Mouse (Mus musculus): ENCODE data around the gene Slc8b1. TPM values are rescaled to one million over a fixed set of nuclear protein-coding genes. Genes with fewer than 3 reads are reported as not detected.

The Slc8b1 gene
- total and polyA plus RNA-seq, 3 experiments = 3.2 to 5.8 (median 5.1) TPM

- peaks cover 46 to 96% of the 10 kb centered on the region in 2 experiments for H3K4me1 ChIP-seq (ENCODE audit: control insufficient read depth in 1 of 2, insufficient read depth in 2 of 2)
- no peak overlapping the region for H3K4me2 ChIP-seq (ENCODE audit: insufficient read depth, low read depth, poor library complexity, severe bottlenecking)
- H3K9ac ChIP-seq (ENCODE audit: insufficient read depth, low read depth) = no peak overlapping the region
- TF ChIP-seq CTCF (conservative IDR thresholded peaks at IDR 0.05 in 1 of 2, IDR thresholded peaks at IDR 0.05 in 1 of 2; ENCODE audit: low read depth in 2 of 2, low read length in 2 of 2) (peak in 1 of 2 experiments; percentile 30; a peak in 1 of 4 replicates), BHLHE40 (IDR thresholded peaks at IDR 0.05; ENCODE audit: low read depth, low read length) (no peak), NRF1 (IDR thresholded peaks at IDR 0.05; ENCODE audit: low read depth, low read length) (peak; percentile 54; the same call in 1 of the 2 replicates), ZMIZ1 (IDR thresholded peaks at IDR 0.05; ENCODE audit: low read depth, low read length) (no peak)
- H3K36me3 ChIP-seq (replicated peaks in 1 of 2; ENCODE audit: control insufficient read depth in 1 of 2, insufficient read depth in 1 of 2, low read length in 1 of 2) = peaks cover 45 to 80% of the 10 kb centered on the region in 2 experiments
- no peaks in the 10 kb centered on the region for H3K79me2 ChIP-seq (replicated peaks; ENCODE audit: control insufficient read depth, extremely low read depth, insufficient read depth, poor library complexity, severe bottlenecking)
- H3K4me3 ChIP-seq (replicated peaks in 1 of 3; ENCODE audit: low read depth in 2 of 3, low read length in 2 of 3, poor library complexity in 1 of 3) = no peak overlapping the region
- dilution Hi-C loops (cut with MboI; ENCODE audit: extremely low pct_ligation_motif_present, extremely low pct_unique_long_range_greater_than_20kb, low sequenced_read_pairs) (no loop called here), in situ Hi-C loops (cut with MboI; ENCODE audit: low pct_ligation_motif_present, low pct_unique_long_range_greater_than_20kb, low sequenced_read_pairs) (no loop called here)
- no peaks in the 10 kb centered on the region for H3K27me3 ChIP-seq (replicated peaks)
- H3K27ac ChIP-seq (ENCODE audit: insufficient read depth, low read depth) = no peak overlapping the region
- DNase-seq (ENCODE audit: extremely low read depth) = peak; percentile 55
- H3K9me3 ChIP-seq (replicated peaks; ENCODE audit: low read length) = peaks cover 3% of the 10 kb centered on the region
Observed at GRCm38 (mm10) chr5:120492437-120492836, 18.5 kb upstream of the Slc8b1 start.

- Histone ChIP-seq H3K27me3 (replicated peaks) (no peaks in the 10 kb centered on the region), H3K79me2 (replicated peaks; ENCODE audit: control insufficient read depth, extremely low read depth, insufficient read depth, poor library complexity, severe bottlenecking) (no peaks in the 10 kb centered on the region), H3K36me3 (replicated peaks in 1 of 2; ENCODE audit: control insufficient read depth in 1 of 2, insufficient read depth in 1 of 2, low read length in 1 of 2) (peaks cover 43 to 79% of the 10 kb centered on the region in 2 experiments), H3K4me1 (ENCODE audit: control insufficient read depth in 1 of 2, insufficient read depth in 2 of 2) (peaks cover 40 to 90% of the 10 kb centered on the region in 2 experiments), H3K4me3 (replicated peaks in 1 of 3; ENCODE audit: low read depth in 2 of 3, low read length in 2 of 3, poor library complexity in 1 of 3) (no peak overlapping the region), H3K4me2 (ENCODE audit: insufficient read depth, low read depth, poor library complexity, severe bottlenecking) (no peak overlapping the region), H3K27ac (ENCODE audit: insufficient read depth, low read depth) (no peak overlapping the region), H3K9me3 (replicated peaks; ENCODE audit: low read length) (peaks cover 3% of the 10 kb centered on the region), H3K9ac (ENCODE audit: insufficient read depth, low read depth) (no peak overlapping the region)
- in situ Hi-C loops (cut with MboI; ENCODE audit: low pct_ligation_motif_present, low pct_unique_long_range_greater_than_20kb, low sequenced_read_pairs) = no loop called here
- TF ChIP-seq SMC3 (IDR thresholded peaks at IDR 0.05; ENCODE audit: low read depth, low read length) = no peak
- TF ChIP-seq ETS1 (conservative IDR thresholded peaks at IDR 0.05; ENCODE audit: low read depth, low read length) = no peak
- no peak for TF ChIP-seq ZNF384 (IDR thresholded peaks at IDR 0.05; ENCODE audit: low read depth, low read length)
- no peak for TF ChIP-seq MAX (IDR thresholded peaks at IDR 0.05; ENCODE audit: low read length)
- no peak for TF ChIP-seq MEF2A (IDR thresholded peaks at IDR 0.05; ENCODE audit: borderline replicate concordance, low read depth, low read length)
- TF ChIP-seq RAD21 (IDR thresholded peaks at IDR 0.05; ENCODE audit: low read depth, low read length) = no peak
- no peak for TF ChIP-seq CTCF (conservative IDR thresholded peaks at IDR 0.05 in 1 of 2, IDR thresholded peaks at IDR 0.05 in 1 of 2; ENCODE audit: low read depth in 2 of 2, low read length in 2 of 2)
- no peak for TF ChIP-seq KAT2A (IDR thresholded peaks at IDR 0.05; ENCODE audit: insufficient replicate concordance, low read length)
- TF ChIP-seq NRF1 (IDR thresholded peaks at IDR 0.05; ENCODE audit: low read depth, low read length) = no peak
- TF ChIP-seq CHD1 (IDR thresholded peaks at IDR 0.05; ENCODE audit: low read depth, low read length) = no peak
- DNase-seq (ENCODE audit: extremely low read depth) = no peak
- dilution Hi-C loops (cut with MboI; ENCODE audit: extremely low pct_ligation_motif_present, extremely low pct_unique_long_range_greater_than_20kb, low sequenced_read_pairs) = no loop called here
Observed at GRCm38 (mm10) chr5:120493440-120493839, 17.5 kb upstream of the Slc8b1 start.

GRCm38 (mm10) chr5:120493873-120494395, 17.0 kb upstream of the Slc8b1 start:
- Histone ChIP-seq H3K9ac (ENCODE audit: insufficient read depth, low read depth) (no peak overlapping the region), H3K4me1 (ENCODE audit: control insufficient read depth in 1 of 2, insufficient read depth in 2 of 2) (peaks cover 40 to 90% of the 10 kb centered on the region in 2 experiments), H3K27ac (ENCODE audit: insufficient read depth, low read depth) (no peak overlapping the region), H3K27me3 (replicated peaks) (no peaks in the 10 kb centered on the region), H3K79me2 (replicated peaks; ENCODE audit: control insufficient read depth, extremely low read depth, insufficient read depth, poor library complexity, severe bottlenecking) (no peaks in the 10 kb centered on the region), H3K4me3 (replicated peaks in 1 of 3; ENCODE audit: low read depth in 2 of 3, low read length in 2 of 3, poor library complexity in 1 of 3) (no peak overlapping the region), H3K36me3 (replicated peaks in 1 of 2; ENCODE audit: control insufficient read depth in 1 of 2, insufficient read depth in 1 of 2, low read length in 1 of 2) (peaks cover 43 to 79% of the 10 kb centered on the region in 2 experiments), H3K4me2 (ENCODE audit: insufficient read depth, low read depth, poor library complexity, severe bottlenecking) (no peak overlapping the region), H3K9me3 (replicated peaks; ENCODE audit: low read length) (peaks cover 3% of the 10 kb centered on the region)
- DNase-seq (ENCODE audit: extremely low read depth) = no peak
- in situ Hi-C loops (cut with MboI; ENCODE audit: low pct_ligation_motif_present, low pct_unique_long_range_greater_than_20kb, low sequenced_read_pairs) (no loop called here), dilution Hi-C loops (cut with MboI; ENCODE audit: extremely low pct_ligation_motif_present, extremely low pct_unique_long_range_greater_than_20kb, low sequenced_read_pairs) (no loop called here)
- TF ChIP-seq ZKSCAN1 (IDR thresholded peaks at IDR 0.05; ENCODE audit: borderline replicate concordance, low read depth, low read length) = no peak
